Mouse (Mus musculus) CH12.LX (cell line): ENCODE measurements at regions not wholly inside any gene's neighbourhood (a gene's known extent, or its start where the extent isn't known, plus 50 kb on each side); places are given as distances from the start of the nearest gene placed in this dataset.

Experiments
- DNase-seq: peaks from one replicate; pipeline ENCODE4 v3.0.0-alpha.2; 2013; ENCODE audit errors: extremely low read depth
- H3K27ac ChIP-seq: 2 replicates; pipeline ENCODE4 v1.5.1; 2012; ENCODE audit warnings: low read depth, mild to moderate bottlenecking, control low read depth, moderate library complexity; ENCODE audit not compliant: insufficient read depth
- H3K27me3 ChIP-seq: replicated peaks from 2 replicates; pipeline ENCODE3; 2012; ENCODE audit warnings: inconsistent platforms
- H3K36me3 ChIP-seq, 2 experiments: replicated peaks in 1 of 2; 2 replicates each; pipeline versions ENCODE3 to v1.6.1; 2012; ENCODE audit warnings: inconsistent platforms in 1 of 2, low read length in 1 of 2, mild to moderate bottlenecking in 1 of 2, mixed read lengths in 1 of 2, moderate library complexity in 1 of 2; ENCODE audit not compliant: control insufficient read depth in 1 of 2, insufficient read depth in 1 of 2
- H3K4me1 ChIP-seq, 2 experiments: 2 replicates each; pipeline ENCODE4 v1.6.1; 2012; ENCODE audit warnings: inconsistent platforms in 1 of 2, moderate library complexity in 1 of 2; ENCODE audit not compliant: insufficient read depth in 2 of 2, control insufficient read depth in 1 of 2
- H3K4me2 ChIP-seq: 2 replicates; pipeline ENCODE4 v1.6.1; 2012; ENCODE audit warnings: low read depth, mild to moderate bottlenecking, control low read depth; ENCODE audit not compliant: poor library complexity, insufficient read depth, severe bottlenecking
- H3K4me3 ChIP-seq, 3 experiments: fragments of 150-350 bp in 1 of 3; sonication (generic) in 1 of 3; replicated peaks in 1 of 3; 2 replicates each; pipeline versions ENCODE3 to v1.5.1; 2011 to 2012; ENCODE audit warnings: low read depth in 2 of 3, low read length in 2 of 3, mild to moderate bottlenecking in 2 of 3, moderate library complexity in 2 of 3, control low read depth in 1 of 3, improper control_type of control experiment in 1 of 3, inconsistent platforms in 1 of 3, mixed read lengths in 1 of 3; ENCODE audit not compliant: poor library complexity in 1 of 3
- H3K79me2 ChIP-seq: replicated peaks from 2 replicates; pipeline ENCODE4 v1.6.1; 2012; ENCODE audit warnings: mild to moderate bottlenecking, moderate library complexity; ENCODE audit not compliant: control insufficient read depth, poor library complexity, insufficient read depth, severe bottlenecking; ENCODE audit errors: extremely low read depth
- H3K9ac ChIP-seq: 2 replicates; pipeline ENCODE4 v1.6.1; 2012; ENCODE audit warnings: low read depth, mild to moderate bottlenecking, control low read depth, moderate library complexity; ENCODE audit not compliant: insufficient read depth
- H3K9me3 ChIP-seq: replicated peaks from 2 replicates; pipeline ENCODE3; 2012; ENCODE audit warnings: low read length, inconsistent platforms, mixed read lengths
- CHD1 ChIP-seq: IDR thresholded peaks from 2 replicates; pipeline ENCODE4 v1.6.1; 2012; ENCODE audit warnings: low read depth, low read length, improper control_type of control experiment, inconsistent platforms
- CHD2 ChIP-seq: IDR thresholded peaks from 2 replicates; pipeline ENCODE4 v1.6.1; 2011; ENCODE audit warnings: low read length, improper control_type of control experiment
- CTCF ChIP-seq, 2 experiments: IDR thresholded peaks in 1 of 2; conservative IDR thresholded peaks in 1 of 2; 2 replicates each; pipeline ENCODE4 v1.5.1; 2011 to 2012; ENCODE audit warnings: low read depth in 2 of 2, low read length in 2 of 2, improper control_type of control experiment in 1 of 2, inconsistent platforms in 1 of 2, mild to moderate bottlenecking in 1 of 2, moderate library complexity in 1 of 2
- ELF1 ChIP-seq: IDR thresholded peaks from 2 replicates; pipeline ENCODE4 v1.6.1; 2014; ENCODE audit warnings: low read depth, mild to moderate bottlenecking, inconsistent platforms, low read length, improper control_type of control experiment
- EP300 ChIP-seq: IDR thresholded peaks from 2 replicates; pipeline ENCODE4 v1.6.1; 2011; ENCODE audit warnings: low read length, improper control_type of control experiment
- GABPA ChIP-seq: IDR thresholded peaks from 2 replicates; pipeline ENCODE4 v1.6.1; 2012; ENCODE audit warnings: low read depth, low read length, improper control_type of control experiment, inconsistent platforms; ENCODE audit not compliant: insufficient replicate concordance
- JUND ChIP-seq: conservative IDR thresholded peaks from 2 replicates; pipeline ENCODE4 v1.6.1; 2011; ENCODE audit warnings: low read depth, low read length, improper control_type of control experiment
- KAT2A ChIP-seq: IDR thresholded peaks from 2 replicates; pipeline ENCODE4 v1.6.1; 2012; ENCODE audit warnings: low read length, improper control_type of control experiment, inconsistent platforms; ENCODE audit not compliant: insufficient replicate concordance
- MAFK ChIP-seq: IDR thresholded peaks from 2 replicates; pipeline ENCODE4 v1.6.1; 2011; ENCODE audit warnings: low read length, improper control_type of control experiment; ENCODE audit not compliant: insufficient replicate concordance
- MAX ChIP-seq: IDR thresholded peaks from 2 replicates; pipeline ENCODE4 v1.6.1; 2011; ENCODE audit warnings: low read length, improper control_type of control experiment
- MXI1 ChIP-seq: IDR thresholded peaks from 2 replicates; pipeline ENCODE4 v1.6.1; 2011; ENCODE audit warnings: mild to moderate bottlenecking, low read depth, low read length, improper control_type of control experiment
- MYC ChIP-seq: IDR thresholded peaks from 2 replicates; pipeline ENCODE4 v1.6.1; 2011; ENCODE audit warnings: low read depth, mild to moderate bottlenecking, improper control_type of control experiment, low read length
- NELFE ChIP-seq: IDR thresholded peaks from 2 replicates; pipeline ENCODE4 v1.6.1; 2011; ENCODE audit warnings: low read depth, low read length, improper control_type of control experiment
- NRF1 ChIP-seq: IDR thresholded peaks from 2 replicates; pipeline ENCODE4 v1.6.1; 2014; ENCODE audit warnings: low read depth, mild to moderate bottlenecking, inconsistent platforms, low read length, improper control_type of control experiment, moderate library complexity
- PAX5 ChIP-seq: IDR thresholded peaks from 2 replicates; pipeline ENCODE4 v1.6.1; 2012; ENCODE audit warnings: low read length, inconsistent platforms, mixed read lengths
- POLR2A ChIP-seq: IDR thresholded peaks from 2 replicates; pipeline ENCODE4 v1.6.1; 2011; ENCODE audit warnings: low read depth, mild to moderate bottlenecking, improper control_type of control experiment, low read length
- POLR2AphosphoS2 ChIP-seq: IDR thresholded peaks from 2 replicates; pipeline ENCODE4 v1.6.1; 2011; ENCODE audit warnings: low read depth, low read length, improper control_type of control experiment
- RAD21 ChIP-seq: IDR thresholded peaks from 2 replicates; pipeline ENCODE4 v1.6.1; 2011; ENCODE audit warnings: low read depth, mild to moderate bottlenecking, low read length, improper control_type of control experiment, moderate library complexity
- RCOR1 ChIP-seq: conservative IDR thresholded peaks from 2 replicates; pipeline ENCODE4 v1.6.1; 2012; ENCODE audit warnings: low read depth, mild to moderate bottlenecking, inconsistent platforms, low read length, improper control_type of control experiment
- SMC3 ChIP-seq: IDR thresholded peaks from 2 replicates; pipeline ENCODE4 v1.6.1; 2011; ENCODE audit warnings: low read depth, low read length, improper control_type of control experiment
- TCF12 ChIP-seq: IDR thresholded peaks from 2 replicates; pipeline ENCODE4 v1.6.1; 2014; ENCODE audit warnings: low read depth, mild to moderate bottlenecking, inconsistent platforms, low read length, improper control_type of control experiment
- UBTF ChIP-seq: IDR thresholded peaks from 2 replicates; pipeline ENCODE4 v1.6.1; 2012; ENCODE audit warnings: low read depth, mild to moderate bottlenecking, inconsistent platforms, low read length, improper control_type of control experiment, moderate library complexity
- USF2 ChIP-seq: conservative IDR thresholded peaks from 2 replicates; pipeline ENCODE4 v1.6.1; 2011; ENCODE audit warnings: low read depth, low read length, improper control_type of control experiment
- ZKSCAN1 ChIP-seq: IDR thresholded peaks from 2 replicates; pipeline ENCODE4 v1.6.1; 2012; ENCODE audit warnings: low read depth, inconsistent platforms, low read length, improper control_type of control experiment, borderline replicate concordance
- ZMIZ1 ChIP-seq: IDR thresholded peaks from 2 replicates; pipeline ENCODE4 v1.6.1; 2012; ENCODE audit warnings: low read depth, mild to moderate bottlenecking, inconsistent platforms, low read length, improper control_type of control experiment
- ZNF384 ChIP-seq: IDR thresholded peaks from 2 replicates; pipeline ENCODE4 v1.6.1; 2012; ENCODE audit warnings: low read depth, low read length, improper control_type of control experiment, inconsistent platforms
- dilution Hi-C: fragments of 300-500 bp; cut with MboI; formaldehyde crosslinking; loops from 2 replicates; pipeline ENCODE4 v1.14.3; 2020; ENCODE audit warnings: low sequenced_read_pairs; ENCODE audit not compliant: extremely low pct_unique_long_range_greater_than_20kb, extremely low pct_ligation_motif_present
- in situ Hi-C: fragments of 300-500 bp; cut with MboI; formaldehyde crosslinking; loops from 3 replicates; pipeline ENCODE4 v1.14.3; 2019; ENCODE audit warnings: low sequenced_read_pairs, low pct_ligation_motif_present, low pct_unique_long_range_greater_than_20kb, mixed read lengths

DNA sequence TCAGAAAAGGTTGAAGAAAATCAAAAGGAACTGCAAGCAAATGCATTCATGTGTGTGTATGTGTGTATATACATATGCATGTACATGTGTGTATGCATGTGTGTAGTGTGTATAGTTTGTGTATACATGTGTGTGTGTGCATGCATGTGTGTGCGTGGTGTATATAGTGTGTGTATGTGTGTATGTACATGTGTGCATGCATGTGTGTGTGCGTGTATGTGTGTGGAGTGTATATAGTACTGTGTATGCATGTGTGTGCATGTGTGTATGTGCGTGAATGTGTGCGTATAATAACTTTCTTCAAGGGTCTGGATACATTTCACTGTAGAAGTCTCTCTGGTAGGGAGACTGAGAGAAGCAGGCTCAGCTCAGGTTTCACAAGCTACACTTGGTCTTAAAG lies 191.1 kb upstream of the Nt5c1b start:
- TF ChIP-seq ZKSCAN1 (no peak), JUND (no peak), EP300 (no peak), CHD1 (no peak), GABPA (no peak), POLR2AphosphoS2 (no peak), TCF12 (no peak), ELF1 (no peak), MAX (no peak), ZMIZ1 (no peak), MXI1 (no peak), MYC (no peak), KAT2A (no peak), CTCF (conservative IDR thresholded peaks at IDR 0.05 in 1 of 2, IDR thresholded peaks at IDR 0.05 in 1 of 2; ENCODE audit: low read depth in 2 of 2, low read length in 2 of 2) (no peak), ZNF384 (no peak), MAFK (no peak), NELFE (no peak), RAD21 (no peak), CHD2 (no peak), NRF1 (no peak)

GRCm38 (mm10) chr12:10179147-10179814 lies 190.5 kb upstream of the Nt5c1b start:
- Histone ChIP-seq H3K27me3 (no peaks in the 10 kb centered on the region), H3K9me3 (no peaks in the 10 kb centered on the region), H3K79me2 (no peaks in the 10 kb centered on the region), H3K4me2 (no peak overlapping the region), H3K4me3 (no peak overlapping the region), H3K4me1 (no peaks in the 10 kb centered on the region), H3K27ac (no peak overlapping the region), H3K9ac (no peak overlapping the region), H3K36me3 (no peaks in the 10 kb centered on the region)
- in situ Hi-C loops (no loop called here), dilution Hi-C loops (no loop called here)
- no peak for DNase-seq
- TF ChIP-seq ZKSCAN1 (no peak), RAD21 (no peak), SMC3 (no peak), ZNF384 (no peak), POLR2A (no peak), RCOR1 (no peak), MAFK (no peak), MXI1 (no peak), MAX (no peak), USF2 (no peak), UBTF (no peak), PAX5 (no peak), ELF1 (no peak), ZMIZ1 (no peak)

More for the DNA sequence above, 191.1 kb upstream of the Nt5c1b start:
- DNase-seq: no peak
- Histone ChIP-seq H3K27me3 (no peaks in the 10 kb centered on the region), H3K4me2 (no peak overlapping the region), H3K9me3 (no peaks in the 10 kb centered on the region), H3K79me2 (no peaks in the 10 kb centered on the region), H3K36me3 (no peaks in the 10 kb centered on the region), H3K9ac (no peak overlapping the region), H3K27ac (no peak overlapping the region), H3K4me3 (no peak overlapping the region), H3K4me1 (no peaks in the 10 kb centered on the region)
- in situ Hi-C loops (no loop called here), dilution Hi-C loops (no loop called here)
